Comparison of ENCODE assay signal across 12 mouse cellular contexts in the genomic region with DNA sequence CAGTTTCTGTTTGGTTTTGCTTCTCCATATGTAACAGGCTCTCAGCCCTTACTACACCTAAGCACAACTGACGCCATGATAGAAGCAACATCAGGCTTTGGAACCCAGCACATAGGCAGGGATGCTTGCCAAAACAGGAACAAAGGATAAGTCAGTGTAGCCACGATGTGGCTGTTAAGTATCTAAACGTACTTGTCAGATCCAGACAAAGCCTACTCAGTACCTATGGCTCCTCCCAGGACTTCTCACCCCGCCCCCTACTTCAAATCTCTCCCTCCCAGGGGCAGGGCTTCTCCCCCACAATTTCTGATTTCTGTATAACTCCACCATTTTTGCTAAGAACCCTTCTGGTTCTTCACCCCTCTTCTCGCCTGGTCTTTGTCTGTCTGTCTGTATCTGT.
DNase-seq lines count a peak whose midpoint lies in the region; ATAC-seq lines count a peak whose summit lies in the region.
"Had no signal": no experiment of that assay in that cellular context is flagged by ENCODE, and none has a peak within 500 bp of the region (broad histone marks: within the 10 kb centered on the region; RNA-seq: fewer than 3 reads in every experiment).

No protein-coding gene starts in this region.

- 39% methylated on average over 5 of the region's 5 CpGs for WGBS in forebrain, embryonic 13.5 days
- WGBS in forebrain, embryonic 11.5 days: 61% methylated on average over 5 of the region's 5 CpGs
- WGBS in neural tube, embryonic 12.5 days: 61% methylated on average over 5 of the region's 5 CpGs
- 46% methylated on average over 5 of the region's 5 CpGs for WGBS in hindbrain, embryonic 15.5 days
- 56% methylated on average over 5 of the region's 5 CpGs for WGBS in neural tube, embryonic 14.5 days
- WGBS in kidney, embryonic 15.5 days: 69% methylated on average over 5 of the region's 5 CpGs

- H3K9ac ChIP-seq in forebrain, embryonic 13.5 days: no peak overlapping the region
- H3K9ac ChIP-seq in forebrain, embryonic 11.5 days (ENCODE audit: low read length): no peak overlapping the region
- H3K9ac ChIP-seq in neural tube, embryonic 12.5 days: no peak overlapping the region
- no peak overlapping the region for H3K9ac ChIP-seq in hindbrain, embryonic 15.5 days
- H3K9ac ChIP-seq in neural tube, embryonic 14.5 days (replicated peaks; ENCODE audit: low read depth, low read length): no peak overlapping the region
- no peak overlapping the region for H3K9ac ChIP-seq in kidney, embryonic 15.5 days

- no peak for DNase-seq in forebrain, embryonic 11.5 days (ENCODE audit: low spot score)
- DNase-seq in neural tube, embryonic 10.5 days (ENCODE audit: extremely low spot score, low spot score): no peak
- DNase-seq in left cerebral cortex, adult 11 months (ENCODE audit: low spot score): no peak
- DNase-seq: adrenal gland, postnatal 14 days; B cell, adult 2 months; cerebellum, adult 8-10 months had no signal

- peak overlapping the region; percentile 84 for H3K27ac ChIP-seq in forebrain, embryonic 13.5 days
- no peak overlapping the region for H3K27ac ChIP-seq in forebrain, embryonic 11.5 days (ENCODE audit: low read depth, low read length)
- no peak overlapping the region for H3K27ac ChIP-seq in neural tube, embryonic 12.5 days
- H3K27ac ChIP-seq in hindbrain, embryonic 15.5 days (replicated peaks): peak overlapping the region; percentile 53; the same call in 1 of the 2 replicates
- H3K27ac ChIP-seq in neural tube, embryonic 14.5 days (ENCODE audit: low read depth, low read length): no peak overlapping the region
- H3K27ac ChIP-seq in kidney, embryonic 15.5 days: no peak overlapping the region
- H3K27ac ChIP-seq: heart, embryonic 10.5 days had no signal

- H3K9me3 ChIP-seq in forebrain, embryonic 13.5 days (replicated peaks): no peaks in the 10 kb centered on the region
- H3K9me3 ChIP-seq in forebrain, embryonic 11.5 days (ENCODE audit: control insufficient read depth, low read length): no peaks in the 10 kb centered on the region; the same call in 1 of the 2 replicates
- H3K9me3 ChIP-seq in neural tube, embryonic 12.5 days: no peaks in the 10 kb centered on the region
- H3K9me3 ChIP-seq in hindbrain, embryonic 15.5 days: no peaks in the 10 kb centered on the region
- no peaks in the 10 kb centered on the region for H3K9me3 ChIP-seq in neural tube, embryonic 14.5 days (ENCODE audit: control insufficient read depth, low read length)
- H3K9me3 ChIP-seq in kidney, embryonic 15.5 days (replicated peaks): no peaks in the 10 kb centered on the region

- no peak overlapping the region for H3K4me3 ChIP-seq in forebrain, embryonic 13.5 days
- H3K4me3 ChIP-seq in forebrain, embryonic 11.5 days (ENCODE audit: low read depth, low read length): no peak overlapping the region
- no peak overlapping the region for H3K4me3 ChIP-seq in neural tube, embryonic 12.5 days
- no peak overlapping the region for H3K4me3 ChIP-seq in hindbrain, embryonic 15.5 days
- H3K4me3 ChIP-seq in neural tube, embryonic 14.5 days (ENCODE audit: low read depth, low read length): no peak overlapping the region
- no peak overlapping the region for H3K4me3 ChIP-seq in kidney, embryonic 15.5 days (replicated peaks)
- H3K4me3 ChIP-seq: heart, embryonic 10.5 days had no signal

- H3K4me1 ChIP-seq in forebrain, embryonic 13.5 days: peaks cover 31% of the 10 kb centered on the region
- H3K4me1 ChIP-seq in forebrain, embryonic 11.5 days (replicated peaks; ENCODE audit: control insufficient read depth, insufficient read depth, low read length): peaks cover 2% of the 10 kb centered on the region
- no peaks in the 10 kb centered on the region for H3K4me1 ChIP-seq in neural tube, embryonic 12.5 days
- H3K4me1 ChIP-seq in hindbrain, embryonic 15.5 days (replicated peaks): 0 out of 2 replicates have a peak, but pooled peaks cover 10% of the 10 kb centered on the region
- H3K4me1 ChIP-seq in neural tube, embryonic 14.5 days (ENCODE audit: control insufficient read depth, insufficient read depth, low read length): no peaks in the 10 kb centered on the region
- H3K4me1 ChIP-seq in kidney, embryonic 15.5 days: no peaks in the 10 kb centered on the region
- H3K4me1 ChIP-seq: heart, embryonic 10.5 days had no signal

- ATAC-seq in forebrain, embryonic 13.5 days: peak; percentile 72
- no peak for ATAC-seq in forebrain, embryonic 11.5 days (replicated peaks; ENCODE audit: low FRiP score)
- ATAC-seq in neural tube, embryonic 12.5 days (ENCODE audit: low FRiP score, low read depth): 0 out of 2 replicates have a peak, but pooled peaks have one; percentile 31
- ATAC-seq in hindbrain, embryonic 15.5 days (ENCODE audit: low FRiP score, low read depth): peak; percentile 61; the same call in 1 of the 2 replicates
- ATAC-seq in neural tube, embryonic 14.5 days (ENCODE audit: low read depth): peak; percentile 64
- ATAC-seq in kidney, embryonic 15.5 days (replicated peaks; ENCODE audit: low FRiP score): no peak

- H3K27me3 ChIP-seq in forebrain, embryonic 13.5 days: no peaks in the 10 kb centered on the region
- no peaks in the 10 kb centered on the region for H3K27me3 ChIP-seq in forebrain, embryonic 11.5 days (ENCODE audit: control insufficient read depth, insufficient read depth, low read length)
- 0 out of 2 replicates have a peak, but pooled peaks cover 4% of the 10 kb centered on the region for H3K27me3 ChIP-seq in neural tube, embryonic 12.5 days (replicated peaks)
- no peaks in the 10 kb centered on the region for H3K27me3 ChIP-seq in hindbrain, embryonic 15.5 days
- H3K27me3 ChIP-seq in neural tube, embryonic 14.5 days (ENCODE audit: control insufficient read depth, insufficient read depth, low read length): no peaks in the 10 kb centered on the region
- no peaks in the 10 kb centered on the region for H3K27me3 ChIP-seq in kidney, embryonic 15.5 days

- no peaks in the 10 kb centered on the region for H3K36me3 ChIP-seq in forebrain, embryonic 13.5 days (ENCODE audit: poor library complexity, severe bottlenecking)
- no peaks in the 10 kb centered on the region for H3K36me3 ChIP-seq in forebrain, embryonic 11.5 days (ENCODE audit: control insufficient read depth, insufficient read depth, low read length)
- no peaks in the 10 kb centered on the region for H3K36me3 ChIP-seq in neural tube, embryonic 12.5 days
- no peaks in the 10 kb centered on the region for H3K36me3 ChIP-seq in hindbrain, embryonic 15.5 days
- H3K36me3 ChIP-seq in neural tube, embryonic 14.5 days (ENCODE audit: control insufficient read depth, insufficient read depth, low read length): no peaks in the 10 kb centered on the region
- no peaks in the 10 kb centered on the region for H3K36me3 ChIP-seq in kidney, embryonic 15.5 days
- H3K36me3 ChIP-seq: heart, embryonic 10.5 days had no signal

- H3K4me2 ChIP-seq in forebrain, embryonic 13.5 days: no peak overlapping the region
- H3K4me2 ChIP-seq in forebrain, embryonic 11.5 days (ENCODE audit: low read depth, low read length, severe bottlenecking): no peak overlapping the region
- no peak overlapping the region for H3K4me2 ChIP-seq in neural tube, embryonic 12.5 days (replicated peaks)
- no peak overlapping the region for H3K4me2 ChIP-seq in hindbrain, embryonic 15.5 days
- no peak overlapping the region for H3K4me2 ChIP-seq in neural tube, embryonic 14.5 days (ENCODE audit: low read depth, low read length)
- no peak overlapping the region for H3K4me2 ChIP-seq in kidney, embryonic 15.5 days

Comparison
In these comparisons a context has a peak if more than half of its experiments do, and no peak if none do; other contexts are left out.
1. ATAC-seq: peak in forebrain, embryonic 13.5 days (single experiment), neural tube, embryonic 12.5 days (single experiment), hindbrain, embryonic 15.5 days (single experiment) and neural tube, embryonic 14.5 days (single experiment); none in forebrain, embryonic 11.5 days (single experiment) and kidney, embryonic 15.5 days (single experiment).
2. H3K27ac ChIP-seq: peak in forebrain, embryonic 13.5 days (single experiment) and hindbrain, embryonic 15.5 days (single experiment); none in forebrain, embryonic 11.5 days (single experiment), neural tube, embryonic 12.5 days (single experiment), neural tube, embryonic 14.5 days (single experiment) and kidney, embryonic 15.5 days (single experiment).